Mouse (Mus musculus): ENCODE measurements around the gene Fbxw9. TPM values are rescaled to one million over a fixed set of nuclear protein-coding genes. Genes with fewer than 3 reads are reported as not detected.

The Fbxw9 gene
- polyA plus RNA-seq (2015; fragmentation: Nextera tagmentation; extraction: Ambion mirVana) = 61.7 and 78.3 TPM in 2 replicates

DNA sequence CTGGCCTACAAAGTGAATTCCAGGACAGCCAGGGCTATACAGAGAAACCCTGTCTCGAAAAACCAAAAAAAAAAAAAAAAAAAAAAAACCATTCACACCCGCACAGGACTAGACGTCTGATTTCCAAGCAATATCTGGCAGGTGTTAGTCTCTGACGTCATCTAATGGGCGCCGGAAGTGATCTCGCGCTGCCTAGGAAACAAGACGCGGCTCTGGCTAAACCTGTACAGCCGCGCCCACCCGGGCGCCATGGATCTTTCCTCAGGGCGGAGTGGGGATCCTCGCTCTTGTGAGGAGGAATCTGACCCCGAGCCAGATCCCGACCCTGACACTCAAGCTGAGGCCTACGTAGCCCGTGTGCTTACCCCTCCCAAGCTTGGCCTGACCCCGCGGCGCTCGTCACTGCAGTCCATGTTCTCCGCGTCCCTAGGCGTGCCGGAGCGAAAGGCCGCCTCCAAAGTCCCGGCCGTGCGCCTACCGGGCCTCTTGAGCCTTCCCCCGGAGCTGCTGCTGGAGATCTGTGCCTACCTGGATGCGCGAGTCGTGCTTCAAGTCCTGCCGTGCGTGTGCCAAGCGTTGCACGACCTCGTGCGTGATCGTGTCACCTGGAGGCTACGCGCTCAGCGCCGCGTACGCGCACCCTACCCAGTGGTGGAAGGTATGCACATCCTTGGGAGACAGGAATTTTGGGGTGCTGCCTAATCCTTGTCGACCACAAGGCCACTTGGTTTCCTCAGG, at the start of gene Fbxw9:
Gene Fbxw9 (plus strand): TSS at position 177 of the 738 bp plus-strand sequence.
- Histone ChIP-seq H3K27me3 (replicated peaks; ENCODE audit: control insufficient read depth, insufficient read depth, low read length) (no peaks in the 10 kb centered on the region), H3K36me3 (ENCODE audit: control insufficient read depth, insufficient read depth) (peaks cover 3% of the 10 kb centered on the region; the same call in 1 of the 2 replicates), H3K4me2 (ENCODE audit: low read length) (peak within 1 kb of the TSS; percentile 96), H3K9ac (replicated peaks; ENCODE audit: low read depth, low read length) (peak within 1 kb of the TSS; percentile 76), H3K9me3 (ENCODE audit: control insufficient read depth, low read length) (no peaks in the 10 kb centered on the region), H3K27ac (ENCODE audit: low read length) (peak within 1 kb of the TSS; percentile 53; the same call in 1 of the 2 replicates), H3K4me3 (replicated peaks; ENCODE audit: low read length) (peak within 1 kb of the TSS; percentile 84), H3K4me1 (replicated peaks; ENCODE audit: control insufficient read depth, insufficient read depth, low read length) (peaks cover 22% of the 10 kb centered on the region)
- peak; percentile 94 for ATAC-seq
- 0% methylated on average over 52 of the region's 53 CpGs for WGBS

DNA sequence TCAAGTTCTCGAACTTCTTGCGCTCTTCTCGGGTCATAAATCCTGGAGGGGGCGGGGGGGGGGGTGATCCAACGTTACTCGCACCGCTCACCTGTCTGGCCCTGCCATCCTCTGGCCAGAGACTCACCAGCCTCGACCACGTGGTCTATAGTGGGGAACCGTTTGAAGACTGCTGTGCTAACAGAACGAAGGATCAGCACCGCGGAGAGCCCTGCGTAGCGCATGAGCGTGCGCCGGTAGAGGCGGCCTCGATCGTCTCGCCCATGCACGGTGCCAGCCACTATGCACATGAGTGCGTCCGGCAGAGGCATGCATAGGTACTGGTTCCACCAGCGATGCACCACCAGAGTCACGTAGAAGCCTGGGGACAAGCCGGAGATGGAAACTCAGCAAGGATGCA, 48.6 kb upstream of the Fbxw9 start:
- ATAC-seq = no peak
- no peak overlapping the region for H3K27ac ChIP-seq (ENCODE audit: low read length)
- 11% methylated on average over 28 of the region's 28 CpGs for WGBS
- H3K27me3 ChIP-seq (replicated peaks; ENCODE audit: control insufficient read depth, insufficient read depth, low read length) = peaks cover 20% of the 10 kb centered on the region
- H3K9ac ChIP-seq (replicated peaks; ENCODE audit: low read depth, low read length) = no peak overlapping the region
- H3K36me3 ChIP-seq (ENCODE audit: control insufficient read depth, insufficient read depth) = no peaks in the 10 kb centered on the region
- H3K9me3 ChIP-seq (ENCODE audit: control insufficient read depth, low read length) = no peaks in the 10 kb centered on the region
- H3K4me1 ChIP-seq (replicated peaks; ENCODE audit: control insufficient read depth, insufficient read depth, low read length) = peaks cover 5% of the 10 kb centered on the region
- no peak overlapping the region for H3K4me2 ChIP-seq (ENCODE audit: low read length)
- no peak overlapping the region for H3K4me3 ChIP-seq (replicated peaks; ENCODE audit: low read length)

DNA sequence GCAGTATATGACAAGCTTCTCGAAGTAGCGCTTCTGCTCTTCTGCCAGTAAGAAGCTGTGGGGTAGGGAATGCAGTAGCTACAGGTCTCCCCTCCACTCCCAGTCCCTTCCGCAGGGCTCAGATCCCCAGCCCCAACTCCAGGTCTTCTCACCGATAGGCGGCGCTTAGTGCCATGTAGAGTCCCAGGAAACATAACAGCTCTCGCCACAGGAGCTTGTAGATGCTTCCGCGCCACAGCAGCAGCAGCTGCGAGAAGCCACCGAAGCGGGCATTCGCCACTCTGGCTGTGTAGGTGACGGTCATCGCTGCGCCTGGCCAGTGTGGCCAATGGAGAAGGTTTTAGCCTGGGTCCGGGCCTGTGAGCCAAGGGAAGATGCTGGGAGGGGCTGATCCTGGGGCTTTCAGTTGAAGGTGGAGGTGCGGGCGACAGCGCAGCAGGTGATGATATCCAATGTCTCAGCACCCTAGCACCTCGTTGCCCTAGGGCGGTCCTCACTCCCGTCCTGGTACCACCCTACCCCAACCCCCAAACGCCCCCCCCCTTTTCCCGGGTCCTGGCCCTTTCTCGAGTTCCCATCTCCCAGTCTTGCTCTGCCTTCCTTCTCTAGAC, 46.5 kb upstream of the Fbxw9 start:
- H3K27me3 ChIP-seq (replicated peaks; ENCODE audit: control insufficient read depth, insufficient read depth, low read length) = peaks cover 20% of the 10 kb centered on the region
- WGBS = 3% methylated on average over 25 of the region's 26 CpGs

DNA sequence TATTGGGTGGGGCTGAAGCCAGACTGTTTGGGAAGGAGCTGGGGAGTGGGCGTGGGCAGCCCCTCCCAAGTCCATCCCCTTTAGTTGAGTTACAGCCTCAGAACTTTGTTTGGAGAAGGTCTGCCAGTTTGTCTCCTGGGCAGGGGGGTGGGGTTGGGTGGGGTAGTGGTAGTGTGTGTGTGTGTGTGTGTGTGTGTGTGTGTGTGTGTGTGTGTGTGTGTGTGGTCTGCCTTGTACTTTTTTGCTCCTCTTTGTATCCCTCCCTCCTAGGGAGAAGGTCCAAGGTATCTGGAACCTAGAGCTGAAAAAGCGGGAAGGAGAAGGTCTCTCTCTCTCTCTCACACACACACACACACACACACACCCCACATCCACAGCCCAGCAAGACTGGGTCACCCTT, 45.4 kb upstream of the Fbxw9 start, which contains the start of gene Best2:
Gene Best2 (minus strand): TSS at position 101 of the 400 bp plus-strand sequence.
- peak within 1 kb of the TSS; percentile 64 for H3K9ac ChIP-seq (replicated peaks; ENCODE audit: low read depth, low read length)
- peaks cover 17% of the 10 kb centered on the region for H3K36me3 ChIP-seq (ENCODE audit: control insufficient read depth, insufficient read depth)
- peak within 1 kb of the TSS; percentile 63 for H3K4me2 ChIP-seq (ENCODE audit: low read length)
- peaks cover 15% of the 10 kb centered on the region for H3K27me3 ChIP-seq (replicated peaks; ENCODE audit: control insufficient read depth, insufficient read depth, low read length)
- peaks cover 5% of the 10 kb centered on the region for H3K4me1 ChIP-seq (replicated peaks; ENCODE audit: control insufficient read depth, insufficient read depth, low read length)
- ATAC-seq = no peak
- no peak within 1 kb of the TSS for H3K27ac ChIP-seq (ENCODE audit: low read length)
- H3K9me3 ChIP-seq (ENCODE audit: control insufficient read depth, low read length) = no peaks in the 10 kb centered on the region
- 70% methylated on average over 2 of the region's 2 CpGs for WGBS
- peak within 1 kb of the TSS; percentile 37 for H3K4me3 ChIP-seq (replicated peaks; ENCODE audit: low read length)

More for the DNA sequence above, 46.5 kb upstream of the Fbxw9 start:
- peak; percentile 81 for ATAC-seq
- Histone ChIP-seq H3K9ac (replicated peaks; ENCODE audit: low read depth, low read length) (peak overlapping the region; percentile 64), H3K4me1 (replicated peaks; ENCODE audit: control insufficient read depth, insufficient read depth, low read length) (peaks cover 5% of the 10 kb centered on the region), H3K36me3 (ENCODE audit: control insufficient read depth, insufficient read depth) (peaks cover 7% of the 10 kb centered on the region), H3K4me3 (replicated peaks; ENCODE audit: low read length) (peak overlapping the region; percentile 37), H3K9me3 (ENCODE audit: control insufficient read depth, low read length) (no peaks in the 10 kb centered on the region), H3K4me2 (ENCODE audit: low read length) (peak overlapping the region; percentile 63), H3K27ac (ENCODE audit: low read length) (no peak overlapping the region)

DNA sequence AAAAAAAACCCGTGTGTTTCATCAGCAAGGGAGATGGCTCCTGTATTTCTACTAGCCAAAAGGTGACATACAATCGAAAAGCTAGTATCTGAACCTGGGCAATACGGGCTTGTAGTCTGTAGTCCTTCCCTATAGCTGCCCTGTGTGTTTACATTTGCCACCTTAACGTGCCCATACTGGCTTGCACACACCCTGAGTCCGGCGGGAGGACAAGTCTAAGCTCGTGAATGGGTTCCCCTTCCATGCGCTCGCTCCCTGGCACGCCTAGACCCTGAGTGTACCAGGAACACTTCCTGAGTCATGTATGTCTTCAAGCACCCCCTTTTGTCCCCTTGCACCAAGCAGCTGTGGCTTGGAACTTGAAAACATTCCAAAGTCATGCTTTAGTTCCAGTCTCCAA, 43.1 kb upstream of the Fbxw9 start:
- no peak overlapping the region for H3K9ac ChIP-seq (replicated peaks; ENCODE audit: low read depth, low read length)
- WGBS = 60% methylated on average over 10 of the region's 10 CpGs
- ATAC-seq = no peak
- H3K4me1 ChIP-seq (replicated peaks; ENCODE audit: control insufficient read depth, insufficient read depth, low read length) = peaks cover 5% of the 10 kb centered on the region
- H3K36me3 ChIP-seq (ENCODE audit: control insufficient read depth, insufficient read depth) = peaks cover 17% of the 10 kb centered on the region
- no peaks in the 10 kb centered on the region for H3K9me3 ChIP-seq (ENCODE audit: control insufficient read depth, low read length)
- H3K4me3 ChIP-seq (replicated peaks; ENCODE audit: low read length) = no peak overlapping the region
- H3K27me3 ChIP-seq (replicated peaks; ENCODE audit: control insufficient read depth, insufficient read depth, low read length) = peaks cover 6% of the 10 kb centered on the region; the same call in 1 of the 2 replicates
- H3K4me2 ChIP-seq (ENCODE audit: low read length) = no peak overlapping the region
- no peak overlapping the region for H3K27ac ChIP-seq (ENCODE audit: low read length)

DNA sequence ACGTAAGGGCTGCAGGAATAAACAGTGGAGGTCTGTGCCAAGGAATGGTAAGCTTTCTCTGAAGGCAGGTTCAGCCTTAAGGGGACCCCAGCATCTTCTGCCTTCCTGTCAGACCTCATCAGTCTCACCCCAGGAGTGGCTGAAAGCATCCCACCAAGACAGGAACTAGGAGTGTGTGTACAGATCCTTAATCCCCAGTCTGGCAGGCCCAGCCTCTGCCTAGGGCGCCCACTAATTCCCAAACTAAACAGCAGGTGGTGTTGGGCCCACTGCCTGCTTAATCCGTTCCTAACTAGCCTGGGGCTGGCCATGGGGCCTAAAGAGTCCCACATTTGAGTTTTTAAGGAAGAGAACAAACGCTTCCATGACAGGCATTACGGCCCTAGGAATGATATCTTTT, 42.6 kb upstream of the Fbxw9 start:
- WGBS = 23% methylated on average over 5 of the region's 5 CpGs

DNA sequence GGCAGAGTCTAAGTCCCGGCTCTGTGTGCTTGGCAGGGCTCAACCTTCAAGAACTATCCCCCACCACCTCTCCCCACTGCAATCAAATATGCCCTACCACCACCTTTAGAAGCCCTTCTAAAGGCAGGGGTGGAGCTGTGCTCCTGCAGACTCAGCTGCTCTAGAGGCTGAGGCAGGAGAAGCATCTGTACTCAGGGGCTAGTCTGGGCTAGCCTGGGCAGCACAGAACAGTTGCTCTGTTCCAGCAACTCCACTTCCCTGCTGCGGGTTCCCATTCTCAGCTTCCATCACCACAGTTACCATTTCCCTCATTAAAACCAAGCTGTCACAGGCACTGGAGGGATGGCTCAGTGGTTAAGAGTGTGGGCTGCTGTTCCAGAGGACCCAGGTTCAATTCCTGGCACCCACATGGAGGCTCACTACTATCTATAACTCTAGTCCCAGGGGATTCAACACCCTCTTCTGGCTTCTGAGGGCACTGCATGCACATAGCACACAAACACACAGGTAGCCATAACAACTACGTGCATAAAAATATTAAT, 38.3 kb upstream of the Fbxw9 start:
- Histone ChIP-seq H3K27me3 (replicated peaks; ENCODE audit: control insufficient read depth, insufficient read depth, low read length) (no peaks in the 10 kb centered on the region), H3K4me2 (ENCODE audit: low read length) (no peak overlapping the region), H3K4me1 (replicated peaks; ENCODE audit: control insufficient read depth, insufficient read depth, low read length) (peaks cover 23% of the 10 kb centered on the region), H3K4me3 (replicated peaks; ENCODE audit: low read length) (no peak overlapping the region), H3K27ac (ENCODE audit: low read length) (no peak overlapping the region), H3K36me3 (ENCODE audit: control insufficient read depth, insufficient read depth) (peaks cover 19% of the 10 kb centered on the region), H3K9ac (replicated peaks; ENCODE audit: low read depth, low read length) (no peak overlapping the region), H3K9me3 (ENCODE audit: control insufficient read depth, low read length) (no peaks in the 10 kb centered on the region)
- ATAC-seq = no peak
- WGBS = 95% methylated on average over 3 of the region's 3 CpGs

More for the DNA sequence above, 42.6 kb upstream of the Fbxw9 start:
- Histone ChIP-seq H3K9me3 (ENCODE audit: control insufficient read depth, low read length) (no peaks in the 10 kb centered on the region), H3K4me2 (ENCODE audit: low read length) (no peak overlapping the region), H3K4me3 (replicated peaks; ENCODE audit: low read length) (no peak overlapping the region), H3K27ac (ENCODE audit: low read length) (no peak overlapping the region), H3K36me3 (ENCODE audit: control insufficient read depth, insufficient read depth) (peaks cover 19% of the 10 kb centered on the region), H3K4me1 (replicated peaks; ENCODE audit: control insufficient read depth, insufficient read depth, low read length) (peaks cover 5% of the 10 kb centered on the region), H3K27me3 (replicated peaks; ENCODE audit: control insufficient read depth, insufficient read depth, low read length) (peaks cover 6% of the 10 kb centered on the region; the same call in 1 of the 2 replicates), H3K9ac (replicated peaks; ENCODE audit: low read depth, low read length) (no peak overlapping the region)
- ATAC-seq = no peak

DNA sequence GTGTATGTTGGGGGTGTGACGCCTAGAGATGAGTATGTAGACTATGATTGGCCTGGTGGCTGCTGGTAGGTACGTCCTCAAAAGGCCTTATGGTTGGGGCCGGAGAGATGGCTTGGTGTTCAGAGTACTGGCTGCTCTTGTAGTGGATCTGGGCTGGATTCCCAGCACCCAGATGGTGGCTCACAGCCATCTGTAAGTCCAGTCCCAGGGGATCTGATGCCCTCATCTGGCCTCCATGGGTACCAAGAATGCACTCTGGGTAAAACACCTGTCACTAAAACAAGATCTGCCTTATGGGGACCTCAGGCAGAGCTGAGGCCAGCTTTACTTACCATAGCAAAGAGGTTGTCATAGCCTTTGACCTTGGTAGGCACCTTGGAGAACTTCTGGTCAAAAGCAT, 36.0 kb upstream of the Fbxw9 start:
- Histone ChIP-seq H3K4me3 (replicated peaks; ENCODE audit: low read length) (peak overlapping the region; percentile 81; the same call in 1 of the 2 replicates), H3K4me2 (ENCODE audit: low read length) (no peak overlapping the region)

More for the DNA sequence above, 36.0 kb upstream of the Fbxw9 start:
- H3K36me3 ChIP-seq (ENCODE audit: control insufficient read depth, insufficient read depth) = peaks cover 7% of the 10 kb centered on the region
- no peaks in the 10 kb centered on the region for H3K9me3 ChIP-seq (ENCODE audit: control insufficient read depth, low read length)
- H3K27me3 ChIP-seq (replicated peaks; ENCODE audit: control insufficient read depth, insufficient read depth, low read length) = no peaks in the 10 kb centered on the region
- no peak overlapping the region for H3K9ac ChIP-seq (replicated peaks; ENCODE audit: low read depth, low read length)
- 97% methylated on average over 3 of the region's 3 CpGs for WGBS
- ATAC-seq = no peak
- H3K27ac ChIP-seq (ENCODE audit: low read length) = no peak overlapping the region
- H3K4me1 ChIP-seq (replicated peaks; ENCODE audit: control insufficient read depth, insufficient read depth, low read length) = peaks cover 35% of the 10 kb centered on the region
